Mouse (Mus musculus): ENCODE measurements around the gene Zfp473. TPM values are rescaled to one million over a fixed set of nuclear protein-coding genes. Genes with fewer than 3 reads are reported as not detected.

Zfp473 gene
- total and polyA plus RNA-seq, 2 experiments from 2014 or later = 0.51 to 1.1 TPM

GRCm38 (mm10) chr7:44772591-44773204, 21.8 kb upstream of the Zfp473 start:
- 91% methylated on average over 8 of the region's 8 CpGs for WGBS
- no peaks in the 10 kb centered on the region for H3K9me3 ChIP-seq (ENCODE audit: low read length)
- no peak overlapping the region for H3K4me2 ChIP-seq (ENCODE audit: low read depth, low read length, poor library complexity, severe bottlenecking)
- DNase-seq (ENCODE audit: low spot score) (no peak), ATAC-seq (ENCODE audit: low FRiP score) (no peak)
- no peaks in the 10 kb centered on the region for H3K4me1 ChIP-seq (ENCODE audit: insufficient read depth, low read length)
- H3K27me3 ChIP-seq (ENCODE audit: insufficient read depth, low read length) = no peaks in the 10 kb centered on the region
- no peak overlapping the region for H3K4me3 ChIP-seq (ENCODE audit: low read depth, low read length)
- H3K27ac ChIP-seq (ENCODE audit: low read depth, low read length) = no peak overlapping the region
- no peak for TF ChIP-seq CTCF (IDR thresholded peaks at IDR 0.05)
- no peak overlapping the region for H3K9ac ChIP-seq (replicated peaks; ENCODE audit: low read length, poor library complexity, severe bottlenecking)
- peaks cover 45% of the 10 kb centered on the region for H3K36me3 ChIP-seq (ENCODE audit: insufficient read depth, low read length)

GRCm38 (mm10) chr7:44770046-44770578, 19.3 kb upstream of the Zfp473 start:
- WGBS = 19% methylated on average over 6 of the region's 6 CpGs
- DNase-seq (ENCODE audit: low spot score) (peak; percentile 70), ATAC-seq (ENCODE audit: low FRiP score) (no peak)
- Histone ChIP-seq H3K9me3 (ENCODE audit: low read length) (no peaks in the 10 kb centered on the region), H3K36me3 (ENCODE audit: insufficient read depth, low read length) (peaks cover 41% of the 10 kb centered on the region), H3K27ac (ENCODE audit: low read depth, low read length) (no peak overlapping the region), H3K4me3 (ENCODE audit: low read depth, low read length) (no peak overlapping the region), H3K9ac (replicated peaks; ENCODE audit: low read length, poor library complexity, severe bottlenecking) (no peak overlapping the region), H3K4me1 (ENCODE audit: insufficient read depth, low read length) (no peaks in the 10 kb centered on the region), H3K27me3 (ENCODE audit: insufficient read depth, low read length) (no peaks in the 10 kb centered on the region), H3K4me2 (ENCODE audit: low read depth, low read length, poor library complexity, severe bottlenecking) (no peak overlapping the region)
- TF ChIP-seq CTCF (IDR thresholded peaks at IDR 0.05) = peak; percentile 27; the same call in 1 of the 2 replicates

GRCm38 (mm10) chr7:44768129-44768528, 17.3 kb upstream of the Zfp473 start:
- H3K36me3 ChIP-seq (ENCODE audit: insufficient read depth, low read length) = peaks cover 49% of the 10 kb centered on the region
- DNase-seq (ENCODE audit: low spot score) (no peak), ATAC-seq (ENCODE audit: low FRiP score) (no peak)
- no peaks in the 10 kb centered on the region for H3K4me1 ChIP-seq (ENCODE audit: insufficient read depth, low read length)
- TF ChIP-seq CTCF (IDR thresholded peaks at IDR 0.05) = no peak
- WGBS = 91% methylated on average over 5 of the region's 5 CpGs
- no peak overlapping the region for H3K9ac ChIP-seq (replicated peaks; ENCODE audit: low read length, poor library complexity, severe bottlenecking)
- no peak overlapping the region for H3K4me2 ChIP-seq (ENCODE audit: low read depth, low read length, poor library complexity, severe bottlenecking)
- H3K4me3 ChIP-seq (ENCODE audit: low read depth, low read length) = no peak overlapping the region
- no peaks in the 10 kb centered on the region for H3K9me3 ChIP-seq (ENCODE audit: low read length)
- H3K27me3 ChIP-seq (ENCODE audit: insufficient read depth, low read length) = no peaks in the 10 kb centered on the region
- no peak overlapping the region for H3K27ac ChIP-seq (ENCODE audit: low read depth, low read length)

GRCm38 (mm10) chr7:44760366-44760765, 9.5 kb upstream of the Zfp473 start:
- ATAC-seq (ENCODE audit: low FRiP score) = no peak
- TF ChIP-seq CTCF (IDR thresholded peaks at IDR 0.05) = no peak
- H3K27me3 ChIP-seq (ENCODE audit: insufficient read depth, low read length) = no peaks in the 10 kb centered on the region
- H3K9ac ChIP-seq (replicated peaks; ENCODE audit: low read length, poor library complexity, severe bottlenecking) = no peak overlapping the region
- H3K9me3 ChIP-seq (ENCODE audit: low read length) = no peaks in the 10 kb centered on the region
- no peak overlapping the region for H3K27ac ChIP-seq (ENCODE audit: low read depth, low read length)
- no peak for DNase-seq (ENCODE audit: low spot score)
- H3K36me3 ChIP-seq (ENCODE audit: insufficient read depth, low read length) = peaks cover 49% of the 10 kb centered on the region
- no peaks in the 10 kb centered on the region for H3K4me1 ChIP-seq (ENCODE audit: insufficient read depth, low read length)
- no peak overlapping the region for H3K4me3 ChIP-seq (ENCODE audit: low read depth, low read length)
- no peak overlapping the region for H3K4me2 ChIP-seq (ENCODE audit: low read depth, low read length, poor library complexity, severe bottlenecking)

GRCm38 (mm10) chr7:44757164-44757563, 6.3 kb upstream of the Zfp473 start:
- peaks cover 46% of the 10 kb centered on the region for H3K36me3 ChIP-seq (ENCODE audit: insufficient read depth, low read length)

More at GRCm38 (mm10) chr7:44757164-44757563, 6.3 kb upstream of the Zfp473 start:
- no peaks in the 10 kb centered on the region for H3K4me1 ChIP-seq (ENCODE audit: insufficient read depth, low read length)
- H3K9me3 ChIP-seq (ENCODE audit: low read length) = no peaks in the 10 kb centered on the region
- DNase-seq (ENCODE audit: low spot score) (no peak), ATAC-seq (ENCODE audit: low FRiP score) (no peak)
- no peaks in the 10 kb centered on the region for H3K27me3 ChIP-seq (ENCODE audit: insufficient read depth, low read length)
- H3K27ac ChIP-seq (ENCODE audit: low read depth, low read length) = no peak overlapping the region
- no peak overlapping the region for H3K4me3 ChIP-seq (ENCODE audit: low read depth, low read length)
- no peak overlapping the region for H3K4me2 ChIP-seq (ENCODE audit: low read depth, low read length, poor library complexity, severe bottlenecking)
- no peak overlapping the region for H3K9ac ChIP-seq (replicated peaks; ENCODE audit: low read length, poor library complexity, severe bottlenecking)
- 90% methylated on average over 2 of the region's 2 CpGs for WGBS
- TF ChIP-seq CTCF (IDR thresholded peaks at IDR 0.05) = no peak

Measured in midbrain, postnatal 0 days (tissue).